Mouse (Mus musculus) E14TG2a.4 (cell line): ENCODE results near the gene Trank1.

ENCODE experiments used
- H3K27me3 ChIP-seq: 2 replicates; pipeline ENCODE4 v1.6.1; 2014; ENCODE audit warnings: low read length, control low read depth; ENCODE audit not compliant: insufficient read depth
- H3K36me3 ChIP-seq: 2 replicates; pipeline ENCODE4 v1.6.1; 2014; ENCODE audit warnings: low read length, control low read depth; ENCODE audit not compliant: insufficient read depth
- H3K4me1 ChIP-seq: replicated peaks from 2 replicates; pipeline ENCODE4 v1.6.1; 2014; ENCODE audit warnings: low read depth, low read length, control low read depth
- H3K4me3 ChIP-seq: replicated peaks from 2 replicates; pipeline ENCODE4 v1.5.1; 2014; ENCODE audit warnings: mild to moderate bottlenecking, low read length
- H3K9me3 ChIP-seq: 2 replicates; pipeline ENCODE4 v1.6.1; 2014; ENCODE audit warnings: low read length, control low read depth
- CTCF ChIP-seq: conservative IDR thresholded peaks from 2 replicates; pipeline ENCODE4 v1.5.1; 2014; ENCODE audit warnings: low read length
- NANOG ChIP-seq: IDR thresholded peaks from 2 replicates; pipeline ENCODE4 v1.6.1; 2014; ENCODE audit warnings: borderline replicate concordance, low read length, mixed read lengths
- POU5F1 ChIP-seq: IDR thresholded peaks from 2 replicates; pipeline ENCODE4 v1.6.1; 2014; ENCODE audit warnings: low read length, borderline replicate concordance

The Trank1 gene

GRCm38 (mm10) chr9:111294911-111295310 lies 16.6 kb upstream of the Trank1 start:
- Histone ChIP-seq H3K36me3 (no peaks in the 10 kb centered on the region), H3K9me3 (no peaks in the 10 kb centered on the region), H3K4me1 (peaks cover 31% of the 10 kb centered on the region), H3K27me3 (no peaks in the 10 kb centered on the region), H3K4me3 (no peak overlapping the region)
- no peak for TF ChIP-seq NANOG
- TF ChIP-seq POU5F1, result no peak

GRCm38 (mm10) chr9:111295323-111295722 lies 16.2 kb upstream of the Trank1 start:
- H3K9me3 ChIP-seq, result no peaks in the 10 kb centered on the region
- TF ChIP-seq NANOG (no peak), CTCF (no peak), POU5F1 (no peak)

GRCm38 (mm10) chr9:111296433-111296832 lies 15.1 kb upstream of the Trank1 start:
- H3K27me3 ChIP-seq, result peaks cover 8% of the 10 kb centered on the region; the same call in 1 of the 2 replicates
- peaks cover 20% of the 10 kb centered on the region for H3K4me1 ChIP-seq
- H3K36me3 ChIP-seq, result no peaks in the 10 kb centered on the region
- H3K4me3 ChIP-seq, result no peak overlapping the region
- TF ChIP-seq POU5F1, result no peak
- TF ChIP-seq NANOG, result no peak
- H3K9me3 ChIP-seq, result no peaks in the 10 kb centered on the region

More at GRCm38 (mm10) chr9:111295323-111295722, 16.2 kb upstream of the Trank1 start:
- H3K4me3 ChIP-seq, result no peak overlapping the region
- H3K36me3 ChIP-seq, result no peaks in the 10 kb centered on the region
- peaks cover 27% of the 10 kb centered on the region for H3K4me1 ChIP-seq
- peaks cover under 1% of the 10 kb centered on the region; the same call in 1 of the 2 replicates for H3K27me3 ChIP-seq

DNA sequence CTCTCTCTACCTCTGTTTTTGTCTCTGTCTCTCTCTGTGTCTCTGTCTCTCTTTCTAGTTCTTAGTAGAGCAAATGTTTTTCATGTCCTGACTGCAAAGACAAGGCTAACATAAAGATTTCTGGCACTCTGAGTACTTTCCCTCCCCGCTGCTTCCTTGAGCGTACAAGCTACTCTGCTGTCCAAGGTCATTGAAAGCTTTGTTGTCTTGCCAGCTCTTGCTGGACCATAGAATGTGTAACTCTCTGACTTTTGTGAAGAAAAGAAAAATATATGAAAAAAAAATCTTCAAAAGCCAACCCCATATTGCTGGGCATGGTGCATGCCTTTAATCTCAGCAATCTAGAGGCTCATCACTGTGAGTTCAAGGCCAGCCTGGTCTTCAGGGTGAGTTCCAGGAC lies 12.9 kb upstream of the Trank1 start:
- H3K4me3 ChIP-seq, result no peak overlapping the region
- no peaks in the 10 kb centered on the region for H3K9me3 ChIP-seq
- H3K36me3 ChIP-seq, result no peaks in the 10 kb centered on the region
- H3K27me3 ChIP-seq, result peaks cover 8% of the 10 kb centered on the region; the same call in 1 of the 2 replicates
- H3K4me1 ChIP-seq, result peaks cover 20% of the 10 kb centered on the region
- no peak for TF ChIP-seq NANOG
- TF ChIP-seq CTCF, result no peak
- no peak for TF ChIP-seq POU5F1

DNA sequence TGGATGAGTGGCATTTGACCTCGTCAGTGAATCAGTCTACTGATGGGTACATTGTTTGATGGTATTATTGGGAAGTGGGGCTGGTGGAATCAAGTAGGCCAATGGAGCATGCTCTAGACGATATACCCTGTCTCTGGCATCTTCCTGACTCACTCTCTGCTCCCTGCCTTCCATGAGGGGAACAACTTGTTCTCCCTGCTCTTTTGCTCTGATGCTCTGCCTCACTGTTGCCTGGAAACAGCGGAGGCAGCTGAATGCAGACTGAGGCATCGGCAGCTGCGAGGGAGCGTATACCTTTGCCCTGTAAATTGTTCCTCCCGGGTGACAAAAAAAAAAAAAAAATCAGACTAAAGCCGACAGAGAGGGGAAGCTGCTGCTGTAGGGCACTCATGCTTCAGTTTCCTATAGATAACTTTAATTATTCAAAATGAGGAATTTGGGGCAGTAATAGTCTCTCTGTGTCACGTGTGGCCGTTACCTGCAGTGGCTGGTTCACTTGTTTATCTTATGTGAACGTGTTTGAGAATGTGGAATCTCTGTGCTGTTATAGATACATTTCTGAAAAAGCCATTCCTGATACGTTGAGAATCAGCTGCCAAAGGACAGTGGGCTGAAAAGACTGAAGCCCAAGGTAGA lies 9.2 kb upstream of the Trank1 start:
- Histone ChIP-seq H3K4me3 (no peak overlapping the region), H3K4me1 (peaks cover 1% of the 10 kb centered on the region), H3K36me3 (no peaks in the 10 kb centered on the region), H3K27me3 (peaks cover 16% of the 10 kb centered on the region), H3K9me3 (no peaks in the 10 kb centered on the region)
- TF ChIP-seq CTCF (no peak), POU5F1 (no peak), NANOG (no peak)

DNA sequence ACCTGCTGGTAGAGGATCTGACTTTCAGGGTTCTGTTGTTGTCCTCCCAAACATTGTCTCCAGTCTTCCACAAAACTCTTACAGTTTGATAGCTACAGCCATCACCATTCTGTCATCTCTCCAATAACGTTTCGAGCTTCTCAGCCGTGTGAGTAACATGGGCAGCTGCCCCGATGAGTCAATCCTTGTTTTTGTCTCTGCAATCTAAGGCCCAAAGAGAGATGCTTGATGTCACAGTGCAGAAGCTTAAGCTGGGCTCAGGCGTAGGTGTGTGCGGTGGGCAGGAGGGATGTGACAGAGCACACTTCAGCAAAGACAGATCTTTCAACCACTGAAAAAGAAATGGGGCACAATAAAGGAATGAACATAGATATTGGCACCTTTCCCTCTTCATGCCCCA lies 7.5 kb upstream of the Trank1 start:
- Histone ChIP-seq H3K27me3 (peaks cover 20% of the 10 kb centered on the region), H3K9me3 (no peaks in the 10 kb centered on the region), H3K36me3 (no peaks in the 10 kb centered on the region), H3K4me1 (no peaks in the 10 kb centered on the region), H3K4me3 (no peak overlapping the region)
- TF ChIP-seq CTCF (no peak), NANOG (no peak), POU5F1 (no peak)

- peaks cover 33% of the 10 kb centered on the region for H3K27me3 ChIP-seq
- no peaks in the 10 kb centered on the region for H3K4me1 ChIP-seq
- no peak for TF ChIP-seq POU5F1
- TF ChIP-seq CTCF, result no peak
- TF ChIP-seq NANOG, result no peak
- no peaks in the 10 kb centered on the region for H3K36me3 ChIP-seq
- no peaks in the 10 kb centered on the region for H3K9me3 ChIP-seq
- H3K4me3 ChIP-seq, result no peak overlapping the region
These were observed 5.4 kb upstream of the Trank1 start for GRCm38 (mm10) chr9:111306142-111306541.

- Histone ChIP-seq H3K4me1 (no peaks in the 10 kb centered on the region; the same call in 1 of the 2 replicates), H3K36me3 (no peaks in the 10 kb centered on the region), H3K4me3 (peak overlapping the region; percentile 75), H3K27me3 (peaks cover 53% of the 10 kb centered on the region), H3K9me3 (no peaks in the 10 kb centered on the region)
- TF ChIP-seq CTCF (no peak), NANOG (no peak), POU5F1 (no peak)
These were observed 403 bp downstream of the Trank1 start for GRCm38 (mm10) chr9:111311843-111312441.

- H3K4me3 ChIP-seq, result peak overlapping the region; percentile 79
- no peaks in the 10 kb centered on the region for H3K36me3 ChIP-seq
- no peaks in the 10 kb centered on the region for H3K9me3 ChIP-seq
- TF ChIP-seq NANOG (no peak), POU5F1 (no peak), CTCF (no peak)
- H3K4me1 ChIP-seq, result no peaks in the 10 kb centered on the region; the same call in 1 of the 2 replicates
- peaks cover 53% of the 10 kb centered on the region for H3K27me3 ChIP-seq
These were observed 1.1 kb downstream of the Trank1 start for GRCm38 (mm10) chr9:111312442-111313141.
